Mouse (Mus musculus) limb, embryonic 11.5 days (tissue): ENCODE results near the gene Slc16a13. TPM values are rescaled to one million over a fixed set of nuclear protein-coding genes. Genes with fewer than 3 reads are reported as not detected.
A peak's percentile ranks its signal among the peaks of the same experiment; 100 is the strongest.

Experiments used
- ATAC-seq: fragments of 200-750 bp; cut with Nextera tagmentation; 2 replicates; pipeline ENCODE4 v1.8.0; 2017; ENCODE audit warnings: low read depth; ENCODE audit not compliant: insufficient number of reproducible peaks, low FRiP score, low TSS enrichment
- DNase-seq: peaks from one replicate; pipeline ENCODE4 v3.0.0-alpha.2; 2015; ENCODE audit warnings: low spot score
- H3K27ac ChIP-seq: fragments of 300-500 bp; sonication (generic); replicated peaks from 2 replicates; pipeline ENCODE4 v1.5.1; 2014; ENCODE audit warnings: low read depth, mild to moderate bottlenecking, low read length
- H3K27me3 ChIP-seq: fragments of 300-500 bp; sonication (generic); 2 replicates; pipeline ENCODE4 v1.6.1; 2014; ENCODE audit warnings: mild to moderate bottlenecking, low read length, mixed read lengths; ENCODE audit not compliant: control insufficient read depth, insufficient read depth
- H3K36me3 ChIP-seq: fragments of 300-500 bp; sonication (generic); 2 replicates; pipeline ENCODE4 v1.6.1; 2014; ENCODE audit warnings: mild to moderate bottlenecking, low read length, moderate library complexity, mixed read lengths; ENCODE audit not compliant: control insufficient read depth, insufficient read depth
- H3K4me1 ChIP-seq: fragments of 300-500 bp; sonication (generic); 2 replicates; pipeline ENCODE4 v1.6.1; 2014; ENCODE audit warnings: low read length, mixed read lengths; ENCODE audit not compliant: control insufficient read depth, insufficient read depth
- H3K4me2 ChIP-seq: fragments of 300-500 bp; sonication (generic); 2 replicates; pipeline ENCODE4 v1.6.1; 2014; ENCODE audit warnings: low read depth, mild to moderate bottlenecking, moderate library complexity; ENCODE audit not compliant: severe bottlenecking
- H3K4me3 ChIP-seq: fragments of 300-500 bp; sonication (generic); 2 replicates; pipeline ENCODE4 v1.5.1; 2014; ENCODE audit warnings: low read depth, low read length
- H3K9ac ChIP-seq: fragments of 300-500 bp; sonication (generic); 2 replicates; pipeline ENCODE4 v1.6.1; 2014; ENCODE audit warnings: mild to moderate bottlenecking, low read length
- H3K9me3 ChIP-seq: fragments of 300-500 bp; sonication (generic); 2 replicates; pipeline ENCODE4 v1.6.1; 2016; ENCODE audit warnings: low read length; ENCODE audit not compliant: control insufficient read depth
- WGBS: fragments of 180-500 bp; shearing (Covaris S2); extraction: QIAGEN DNeasy Blood & Tissue Kit; methylation state at CpG from one replicate; pipeline ENCODE4 v1.1.7; 2014; 5-methylcytosine and 5-hydroxymethylcytosine counted together
- polyA plus RNA-seq: library from polyadenylated mRNA; unstranded; fragments of >200 nt; fragmentation: Nextera tagmentation; extraction: Ambion mirVana; gene quantifications from 2 replicates; pipeline ENCODE4 v1.2.1, GENCODE M21; 2014

Slc16a13 gene
- polyA plus RNA-seq, 1 experiment from 2014 or later: 17.0 TPM

- Histone ChIP-seq H3K27me3 (peaks cover 40% of the 10 kb centered on the region), H3K9ac (no peak within 1 kb of the TSS), H3K4me2 (peak within 1 kb of the TSS; percentile 61; the same call in 1 of the 2 replicates), H3K9me3 (no peaks in the 10 kb centered on the region), H3K4me3 (no peak within 1 kb of the TSS), H3K4me1 (peaks cover 13% of the 10 kb centered on the region; the same call in 1 of the 2 replicates), H3K36me3 (peaks cover 2% of the 10 kb centered on the region; the same call in 1 of the 2 replicates), H3K27ac (no peak within 1 kb of the TSS)
- WGBS: 61% methylated on average over 6 of the region's 6 CpGs
- DNase-seq (no peak), ATAC-seq (no peak)
These were observed 8.4 kb downstream of the Slc16a13 start, which contains the start of gene Slc16a11 for GRCm38 (mm10) chr11:70212423-70212822. TSS of gene Slc16a11 (plus strand) at chr11:70212752.

- Histone ChIP-seq H3K4me1 (peaks cover 13% of the 10 kb centered on the region; the same call in 1 of the 2 replicates), H3K9me3 (no peaks in the 10 kb centered on the region), H3K9ac (no peak overlapping the region), H3K4me3 (no peak overlapping the region), H3K36me3 (no peaks in the 10 kb centered on the region), H3K27me3 (peaks cover 36% of the 10 kb centered on the region), H3K27ac (no peak overlapping the region), H3K4me2 (no peak overlapping the region)
- WGBS: 82% methylated on average over 6 of the region's 6 CpGs
- no peak for ATAC-seq
- DNase-seq: no peak
These were observed 8.9 kb downstream of the Slc16a13 start for GRCm38 (mm10) chr11:70211972-70212371.

GRCm38 (mm10) chr11:70210681-70211080 is 10.2 kb downstream of the Slc16a13 start:
- no peaks in the 10 kb centered on the region for H3K9me3 ChIP-seq
- no peaks in the 10 kb centered on the region for H3K36me3 ChIP-seq
- peaks cover 30% of the 10 kb centered on the region for H3K27me3 ChIP-seq
- H3K4me1 ChIP-seq: peaks cover 13% of the 10 kb centered on the region; the same call in 1 of the 2 replicates
- no peak for ATAC-seq
- no peak overlapping the region for H3K4me3 ChIP-seq
- no peak overlapping the region for H3K4me2 ChIP-seq
- DNase-seq: no peak
- no peak overlapping the region for H3K27ac ChIP-seq
- no peak overlapping the region for H3K9ac ChIP-seq
- WGBS: 86% methylated on average over 2 of the region's 2 CpGs

- WGBS: 73% methylated on average over 5 of the region's 5 CpGs
- ATAC-seq (no peak), DNase-seq (no peak)
- H3K9me3 ChIP-seq: no peaks in the 10 kb centered on the region
- no peak overlapping the region for H3K27ac ChIP-seq
- H3K9ac ChIP-seq: no peak overlapping the region
- H3K4me1 ChIP-seq: 0 out of 2 replicates have a peak, but pooled peaks cover 2% of the 10 kb centered on the region
- H3K4me3 ChIP-seq: no peak overlapping the region
- H3K36me3 ChIP-seq: no peaks in the 10 kb centered on the region
- peaks cover 13% of the 10 kb centered on the region for H3K27me3 ChIP-seq
- H3K4me2 ChIP-seq: no peak overlapping the region
These were observed 12.0 kb downstream of the Slc16a13 start for GRCm38 (mm10) chr11:70208778-70209388.

GRCm38 (mm10) chr11:70207283-70207682 is 13.6 kb downstream of the Slc16a13 start:
- no peak for DNase-seq
- no peaks in the 10 kb centered on the region for H3K9me3 ChIP-seq
- no peak overlapping the region for H3K4me3 ChIP-seq
- 87% methylated on average over 7 of the region's 7 CpGs for WGBS
- H3K27ac ChIP-seq: no peak overlapping the region
- no peak overlapping the region for H3K4me2 ChIP-seq
- ATAC-seq: no peak
- H3K36me3 ChIP-seq: no peaks in the 10 kb centered on the region
- H3K4me1 ChIP-seq: no peaks in the 10 kb centered on the region
- no peaks in the 10 kb centered on the region; the same call in 1 of the 2 replicates for H3K27me3 ChIP-seq
- H3K9ac ChIP-seq: no peak overlapping the region

- Histone ChIP-seq H3K9ac (no peak overlapping the region), H3K4me3 (no peak overlapping the region), H3K4me1 (no peaks in the 10 kb centered on the region), H3K9me3 (no peaks in the 10 kb centered on the region), H3K36me3 (no peaks in the 10 kb centered on the region), H3K4me2 (no peak overlapping the region), H3K27me3 (no peaks in the 10 kb centered on the region), H3K27ac (no peak overlapping the region)
- ATAC-seq (no peak), DNase-seq (no peak)
- WGBS: 79% methylated on average over 2 of the region's 2 CpGs
These were observed 14.1 kb downstream of the Slc16a13 start for GRCm38 (mm10) chr11:70206801-70207200.

- DNase-seq (peak; percentile 91), ATAC-seq (no peak)
- H3K36me3 ChIP-seq: no peaks in the 10 kb centered on the region
- H3K4me2 ChIP-seq: no peak overlapping the region
- H3K9ac ChIP-seq: no peak overlapping the region
- WGBS: 39% methylated on average over 5 of the region's 5 CpGs
- H3K27me3 ChIP-seq: no peaks in the 10 kb centered on the region
- no peak overlapping the region for H3K27ac ChIP-seq
- no peaks in the 10 kb centered on the region for H3K9me3 ChIP-seq
- H3K4me3 ChIP-seq: no peak overlapping the region
- no peaks in the 10 kb centered on the region for H3K4me1 ChIP-seq
These were observed 19.2 kb downstream of the Slc16a13 start for GRCm38 (mm10) chr11:70201691-70202090.

- ATAC-seq (no peak), DNase-seq (no peak)
- H3K27me3 ChIP-seq: no peaks in the 10 kb centered on the region
- no peaks in the 10 kb centered on the region for H3K9me3 ChIP-seq
- no peak overlapping the region for H3K4me2 ChIP-seq
- H3K4me3 ChIP-seq: no peak overlapping the region
- no peaks in the 10 kb centered on the region for H3K4me1 ChIP-seq
- H3K27ac ChIP-seq: no peak overlapping the region
- no peak overlapping the region for H3K9ac ChIP-seq
- no peaks in the 10 kb centered on the region for H3K36me3 ChIP-seq
- 84% methylated on average over 5 of the region's 5 CpGs for WGBS
These were observed 20.7 kb downstream of the Slc16a13 start for GRCm38 (mm10) chr11:70200036-70200608.
